Mouse (Mus musculus) heart, postnatal 25 days (tissue): Measurements from ENCODE around the gene Pla2g15. TPM values are rescaled to one million over a fixed set of nuclear protein-coding genes. Genes with fewer than 3 reads are reported as not detected.
"Not testable (repeated sequence)": the region's sequence is repeated elsewhere in the genome, so short reads cannot be mapped to it uniquely, and the experiment has no call there.

Experiments
- DNase-seq: peaks from one replicate; pipeline ENCODE4 v3.0.0; 2022; ENCODE audit warnings: low spot score
- intact Hi-C: fragments of 180-260 bp; cut with DNase I; formaldehyde crosslinking; loops from one replicate; pipeline ENCODE4 v1.15.1; 2025
- total RNA-seq, 2 experiments: library from RNA; stranded (reverse); gene quantifications; 2 replicates each; pipeline ENCODE4 v1.2.3; 2021

Pla2g15 gene
- total RNA-seq, 2 experiments from 2014 or later: 7.8 to 8.7 TPM

- DNase-seq: no peak
- intact Hi-C loops: loop anchor here (5.0 kb wide), 1 partner anchor 34 kb away; no protein-coding TSS in a partner anchor
These were observed 13.1 kb downstream of the Pla2g15 start for GRCm38 (mm10) chr8:106163251-106163650.

- intact Hi-C loops: no loop called here
- DNase-seq: peak; percentile 25
These were observed 15.3 kb downstream of the Pla2g15 start for GRCm38 (mm10) chr8:106165460-106165859.

- intact Hi-C loops: no loop called here
- peak; percentile 76 for DNase-seq
These were observed 18.3 kb downstream of the Pla2g15 start, which contains the start of gene Slc7a6 for GRCm38 (mm10) chr8:106168356-106169016. Gene Slc7a6, plus strand, starts transcription at chr8:106168857.

GRCm38 (mm10) chr8:106169017-106169933 is 19.1 kb downstream of the Pla2g15 start:
- intact Hi-C loops: no loop called here
- no peak for DNase-seq

- no peak for DNase-seq
- intact Hi-C loops: no loop called here
These were observed 19.8 kb downstream of the Pla2g15 start for GRCm38 (mm10) chr8:106169934-106170480.

GRCm38 (mm10) chr8:106173566-106173965 is 23.4 kb downstream of the Pla2g15 start:
- intact Hi-C loops: no loop called here
- no peak for DNase-seq

- intact Hi-C loops: no loop called here
These were observed 26.7 kb downstream of the Pla2g15 start for GRCm38 (mm10) chr8:106176891-106177290.

GRCm38 (mm10) chr8:106177594-106177993 is 27.4 kb downstream of the Pla2g15 start:
- no peak for DNase-seq
- intact Hi-C loops: no loop called here

More at GRCm38 (mm10) chr8:106176891-106177290, 26.7 kb downstream of the Pla2g15 start:
- DNase-seq: no peak

- DNase-seq: no peak
- intact Hi-C loops: no loop called here
These were observed 28.2 kb downstream of the Pla2g15 start for GRCm38 (mm10) chr8:106178428-106178827.

- intact Hi-C loops: no loop called here
- peak; percentile 61 for DNase-seq
These were observed 35.5 kb downstream of the Pla2g15 start for GRCm38 (mm10) chr8:106185628-106186270.

- intact Hi-C loops: no loop called here
- no peak for DNase-seq
These were observed 36.2 kb downstream of the Pla2g15 start for GRCm38 (mm10) chr8:106186394-106186793.

- intact Hi-C loops: no loop called here
- DNase-seq: no peak
These were observed 39.0 kb downstream of the Pla2g15 start for GRCm38 (mm10) chr8:106189162-106189561.

GRCm38 (mm10) chr8:106191639-106192038 is 41.4 kb downstream of the Pla2g15 start:
- DNase-seq: no peak
- intact Hi-C loops: no loop called here

- no peak for DNase-seq
- intact Hi-C loops: no loop called here
These were observed 43.0 kb downstream of the Pla2g15 start for GRCm38 (mm10) chr8:106193162-106193561.

- DNase-seq: no peak
- intact Hi-C loops: no loop called here
These were observed 43.9 kb downstream of the Pla2g15 start for GRCm38 (mm10) chr8:106194062-106194461.

GRCm38 (mm10) chr8:106198741-106199140 is 48.5 kb downstream of the Pla2g15 start:
- intact Hi-C loops: loop anchor here (1.0 to 5.0 kb wide), 2 partner anchors 36 to 58 kb away; no protein-coding TSS in a partner anchor
- DNase-seq: no peak

GRCm38 (mm10) chr8:106199596-106199995 is 49.4 kb downstream of the Pla2g15 start:
- intact Hi-C loops: loop anchor here (1.0 to 5.0 kb wide), 2 partner anchors 37 to 59 kb away; no protein-coding TSS in a partner anchor
- not testable (repeated sequence) for DNase-seq

GRCm38 (mm10) chr8:106210035-106210731 is 60.0 kb downstream of the Pla2g15 start:
- no peak for DNase-seq
- intact Hi-C loops: loop anchor here (5.0 kb wide), 1 partner anchor 68 kb away; no protein-coding TSS in a partner anchor

- DNase-seq: peak; percentile 89
- intact Hi-C loops: loop anchor here (5.0 kb wide), 1 partner anchor 69 kb away; no protein-coding TSS in a partner anchor
These were observed 60.7 kb downstream of the Pla2g15 start, which contains the start of the genes Slc7a6os and Prmt7 for GRCm38 (mm10) chr8:106210821-106211345. Gene Slc7a6os, minus strand, starts transcription at chr8:106210935. Gene Prmt7, plus strand, starts transcription at chr8:106210936.
